Mouse (Mus musculus) gastrocnemius, postnatal 25 days (tissue): Measurements from ENCODE around the gene Bhlhb9. TPM values are rescaled to one million over a fixed set of nuclear protein-coding genes. Genes with fewer than 3 reads are reported as not detected.
"Not testable (repeated sequence)": the region's sequence is repeated elsewhere in the genome, so short reads cannot be mapped to it uniquely, and the experiment has no call there.

ENCODE experiments used
- DNase-seq: peaks from one replicate; pipeline ENCODE4 v3.0.0; 2022
- long read RNA-seq, 2 experiments: library from polyadenylated mRNA; stranded (forward); transcript quantifications; one replicate each; pipeline ENCODE4 v2.0.0; 2021
- total RNA-seq, 2 experiments: library from RNA; stranded (reverse); gene quantifications; 1 replicate in 1 of 2; 2 replicates in 1 of 2; pipeline ENCODE4 v1.2.3; 2021

Gene Bhlhb9
- 1 to 10 TPM; 3.2 to 4.1 TPM for total RNA-seq
- long read RNA-seq, experiment 1, partial matches to known transcripts: 0 of 2 reads
- long read RNA-seq, experiment 1, other reads (novel, unspliced or antisense): 1 of 2 reads
- long read RNA-seq, experiment 2, partial matches to known transcripts: 0 of 9 reads
- long read RNA-seq, experiment 2, other reads (novel, unspliced or antisense): 4 of 9 reads

DNA sequence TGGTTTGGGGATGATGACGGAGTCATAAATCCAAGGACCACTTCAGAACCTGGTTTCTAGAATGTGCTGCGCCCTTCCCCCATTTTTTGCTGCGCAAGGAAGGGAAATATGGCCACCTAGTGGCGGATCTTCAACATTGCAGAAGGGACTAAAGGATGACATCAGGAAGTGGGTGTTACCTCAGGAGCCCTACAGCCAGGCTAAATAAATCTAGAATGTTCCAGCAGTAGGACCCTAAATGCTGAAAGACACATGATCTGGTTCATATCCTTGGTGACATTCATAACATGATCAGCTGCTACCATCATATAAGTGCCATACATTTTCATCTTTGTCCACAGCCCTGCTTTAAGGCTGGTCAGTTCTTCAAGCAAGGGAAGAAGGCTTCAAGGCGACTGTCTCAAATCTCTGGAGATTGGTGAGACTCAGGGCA is at the start of gene Bhlhb9:
Bhlhb9 (plus strand) TSS at position 383 of the 433 bp plus-strand sequence.
- peak; percentile 19 for DNase-seq

DNA sequence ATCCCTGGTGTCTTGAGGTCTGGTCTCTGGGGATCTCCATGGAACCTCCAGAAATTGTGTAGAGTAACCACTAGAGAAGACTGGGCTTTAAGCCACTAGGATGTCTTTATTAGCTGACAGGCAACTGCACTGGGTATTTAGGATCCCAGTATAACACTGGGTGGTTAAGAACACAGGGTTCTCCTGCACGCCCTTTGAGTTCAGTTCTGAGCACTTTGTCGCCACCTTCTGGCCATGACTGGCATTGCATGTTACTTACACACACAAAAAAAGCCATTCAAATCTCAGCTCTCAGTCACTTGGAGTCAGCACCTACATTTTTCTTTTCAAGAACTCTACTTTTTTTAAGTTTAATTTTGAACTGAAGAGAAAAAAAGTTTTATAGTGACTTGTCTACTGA is 44.6 kb upstream of the Bhlhb9 start:
- DNase-seq: no peak

DNA sequence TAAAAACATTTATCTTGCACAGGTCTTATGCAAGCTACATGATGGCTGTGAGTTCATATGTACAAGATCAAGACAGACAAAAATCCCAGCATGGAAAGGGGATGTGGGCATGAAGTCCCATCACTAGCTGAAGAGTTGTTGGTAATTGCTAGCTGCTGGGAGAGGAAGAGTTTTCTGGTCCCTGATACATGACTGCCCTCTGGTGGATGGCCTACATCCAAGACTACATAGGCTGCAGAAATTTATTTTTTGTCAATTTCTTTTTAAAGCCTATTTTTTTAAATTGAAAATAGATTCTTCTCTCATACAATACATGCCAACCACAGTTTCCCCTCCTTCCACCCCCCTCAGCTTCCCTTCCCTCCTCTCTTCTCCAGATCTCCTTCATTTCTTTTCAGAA is 35.7 kb upstream of the Bhlhb9 start:
- no peak for DNase-seq

DNA sequence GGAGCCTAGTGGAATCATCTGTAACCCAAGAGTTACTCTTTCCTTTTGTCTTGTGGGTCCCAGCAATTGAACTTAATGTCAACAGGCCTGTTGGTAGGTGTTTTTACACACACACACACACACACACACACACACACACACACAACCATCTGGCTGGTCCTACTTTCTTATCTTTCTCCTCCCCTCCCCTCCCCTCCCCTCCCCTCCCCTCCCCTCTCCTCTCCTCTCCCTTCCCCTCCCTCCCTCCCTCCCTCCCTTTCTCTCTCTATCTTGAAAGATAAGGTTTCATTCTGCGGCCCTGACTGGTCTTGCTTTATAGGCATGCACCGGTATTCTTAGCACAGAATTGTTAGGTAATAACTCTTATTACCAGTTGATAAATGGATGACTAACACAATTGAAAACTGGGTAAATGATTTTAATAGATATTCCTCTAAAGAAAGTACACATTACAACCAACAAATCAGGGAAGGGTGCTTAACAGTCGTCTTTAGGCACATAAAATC is 29.3 kb upstream of the Bhlhb9 start:
- no peak for DNase-seq

DNA sequence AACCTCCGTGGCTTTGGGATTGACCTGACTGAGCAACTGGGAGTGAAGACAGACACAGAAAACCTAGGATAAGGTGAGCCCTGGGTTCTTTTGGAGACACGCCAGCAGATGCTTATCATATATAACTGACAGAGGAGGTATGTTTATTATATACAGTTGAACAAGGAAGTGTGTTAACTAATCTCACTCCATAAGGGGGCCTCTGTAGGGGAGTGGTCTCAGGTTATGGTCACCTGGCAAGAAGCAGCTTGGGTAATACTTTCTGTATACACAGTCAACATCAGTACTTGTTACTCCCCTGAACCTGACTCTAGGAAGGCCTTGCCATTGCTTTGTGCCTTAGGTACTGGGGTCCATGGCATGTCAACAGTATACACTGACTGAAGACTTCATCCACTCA is 28.8 kb upstream of the Bhlhb9 start:
- DNase-seq: no peak

DNA sequence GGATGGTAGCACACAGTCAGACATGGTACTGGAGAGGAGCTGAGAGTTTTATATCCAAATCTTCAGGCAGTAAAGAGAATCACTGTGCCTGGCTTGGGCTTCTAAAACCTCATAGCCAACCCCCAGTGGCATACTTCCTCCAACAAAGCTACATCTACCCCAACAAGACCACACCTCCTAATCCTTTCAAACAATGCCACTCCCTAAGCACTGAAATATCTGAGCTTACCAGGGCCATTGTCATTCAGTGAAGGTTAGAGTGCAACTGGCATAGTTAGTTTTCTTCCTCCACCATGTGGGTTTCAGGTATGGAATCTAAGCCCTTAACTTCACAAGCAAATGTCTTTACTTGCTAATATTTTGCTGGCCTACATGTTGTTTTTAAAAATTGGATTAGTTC is 5.9 kb upstream of the Bhlhb9 start:
- DNase-seq: no peak

DNA sequence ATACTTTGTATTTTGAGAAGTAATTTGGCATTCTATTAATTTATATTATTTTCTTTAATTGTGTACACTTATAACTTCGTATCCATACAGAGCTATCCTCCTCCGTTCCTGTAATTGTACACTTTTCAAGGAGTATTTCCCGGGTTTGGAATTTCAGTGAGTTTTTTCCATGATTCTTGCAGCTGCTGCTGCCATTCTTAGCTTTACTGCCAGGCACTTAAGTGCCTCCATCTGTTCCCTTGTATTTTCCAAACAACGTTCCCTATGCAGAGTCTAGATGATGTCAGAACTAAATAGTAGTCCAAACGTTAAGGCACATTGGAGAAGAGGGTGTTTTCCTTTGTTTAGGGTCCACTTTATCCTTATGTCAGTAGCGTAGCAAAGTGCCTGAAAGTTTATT is 5.1 kb upstream of the Bhlhb9 start:
- DNase-seq: no peak

DNA sequence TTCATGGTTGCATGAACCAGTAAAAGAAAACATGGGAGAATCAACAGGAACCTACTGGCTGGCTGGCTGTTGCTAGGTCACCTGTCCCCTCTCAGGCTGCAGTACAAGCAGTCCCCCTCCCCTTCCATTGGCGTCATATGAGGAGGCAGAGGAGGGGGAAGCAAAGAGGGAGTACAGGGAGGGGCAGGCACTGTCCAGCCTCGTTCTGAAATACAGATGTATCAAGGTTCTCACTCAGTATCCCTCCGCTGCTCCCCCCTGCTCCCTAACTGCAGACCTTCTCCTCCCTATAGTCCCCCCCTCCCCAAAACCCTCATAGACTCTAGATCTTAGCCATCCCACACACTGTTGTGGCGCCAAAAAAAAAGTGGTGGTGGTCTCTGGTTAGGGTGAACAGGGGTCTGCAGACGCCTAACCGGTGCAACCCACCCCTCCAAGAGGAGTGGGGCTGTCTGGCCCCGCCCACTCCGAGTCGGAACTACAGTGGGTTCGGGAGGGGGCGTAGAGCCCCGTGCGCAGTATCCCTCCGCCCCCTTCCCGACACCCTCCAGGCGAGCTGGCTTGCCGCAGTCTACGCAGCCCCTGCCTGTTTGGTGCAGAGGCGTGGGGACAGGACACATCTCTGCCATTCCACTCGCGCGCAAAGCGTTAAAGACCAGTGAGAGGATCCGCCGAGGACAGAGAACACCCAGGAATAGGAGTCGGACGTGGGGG is 1.6 kb upstream of the Bhlhb9 start:
- DNase-seq: peak; percentile 23

DNA sequence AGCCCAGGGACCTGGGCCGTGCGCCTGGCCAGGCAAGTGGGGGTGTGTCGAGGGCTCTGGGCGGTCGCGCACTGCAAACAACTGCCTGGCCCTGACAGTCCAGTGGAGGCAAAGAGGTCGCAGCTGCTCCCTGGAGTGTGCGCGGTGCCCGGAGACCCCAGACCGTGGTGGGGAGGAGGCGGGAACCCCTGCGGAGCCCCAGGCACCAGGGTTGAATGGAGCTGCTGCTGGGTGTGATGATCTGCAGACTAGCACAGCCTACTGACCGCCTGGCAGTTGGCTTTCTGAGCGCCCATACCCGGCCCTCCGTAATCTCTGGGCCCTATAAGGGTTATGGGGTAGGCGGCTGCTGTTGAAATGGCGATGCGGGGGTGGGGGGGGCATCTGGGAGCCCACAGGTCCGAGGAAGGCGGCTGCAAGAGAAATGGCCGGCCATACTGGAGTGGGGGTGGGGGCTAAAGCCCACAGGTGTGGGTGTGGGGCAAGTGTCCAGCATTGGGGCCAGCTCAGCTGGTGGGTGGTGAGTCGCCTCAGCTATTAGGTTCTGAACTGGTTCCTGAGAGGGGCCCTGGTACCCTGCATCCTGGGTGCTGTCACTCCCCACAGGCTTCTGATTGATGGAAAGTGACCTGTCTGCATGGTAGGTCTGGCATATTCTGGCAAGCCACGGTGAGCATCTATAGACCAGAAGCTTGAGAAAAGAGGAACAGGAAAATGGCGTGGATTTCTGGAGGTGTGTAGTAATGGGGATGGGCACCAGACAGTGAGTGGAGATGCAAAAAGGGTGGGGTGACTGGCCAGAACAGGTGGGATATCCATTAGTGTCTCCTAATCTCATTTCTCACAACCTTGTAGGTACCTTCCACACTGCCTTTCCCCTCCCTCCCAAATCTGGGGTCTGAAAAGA is 836 bp upstream of the Bhlhb9 start:
- DNase-seq: not testable (repeated sequence)

DNA sequence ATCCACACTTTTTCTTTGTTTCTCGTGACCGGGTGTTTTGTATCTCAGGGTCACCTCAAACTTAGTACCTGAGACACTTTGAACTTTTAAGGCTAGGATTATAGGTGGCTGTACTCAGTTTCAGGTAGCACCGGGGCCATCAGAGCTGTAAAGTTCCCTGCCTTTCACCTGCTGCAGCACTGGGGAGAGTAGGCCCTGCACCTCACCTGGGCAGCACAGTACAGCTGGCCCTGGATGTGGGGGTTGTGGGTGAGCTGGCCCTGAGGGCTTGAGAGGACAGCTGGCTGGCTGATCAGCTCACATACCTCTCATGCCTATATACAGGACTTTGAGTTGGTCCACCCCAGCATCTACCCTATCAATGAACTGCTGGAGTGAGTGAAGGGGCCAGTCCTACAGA is 6.8 kb downstream of the Bhlhb9 start:
- no peak for DNase-seq

DNA sequence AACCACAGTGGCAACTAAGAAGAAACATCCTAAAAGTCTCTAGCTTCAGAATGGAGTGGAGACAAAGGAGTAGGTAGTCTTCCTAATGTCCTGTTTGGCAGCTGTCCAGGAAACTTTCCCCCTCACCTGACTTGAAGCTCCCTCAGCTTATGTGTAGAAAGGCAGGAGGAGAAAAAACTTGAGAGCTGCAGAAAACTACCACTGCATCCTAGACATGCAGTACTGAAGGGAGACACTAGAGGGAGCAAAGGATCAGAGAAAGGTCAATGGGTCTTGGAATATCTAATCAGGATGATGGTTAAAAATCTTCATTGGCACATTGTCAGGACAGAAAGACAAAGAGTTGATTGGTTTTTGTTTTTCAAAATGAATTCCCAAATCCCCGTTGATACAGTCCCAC is 8.4 kb downstream of the Bhlhb9 start:
- no peak for DNase-seq

DNA sequence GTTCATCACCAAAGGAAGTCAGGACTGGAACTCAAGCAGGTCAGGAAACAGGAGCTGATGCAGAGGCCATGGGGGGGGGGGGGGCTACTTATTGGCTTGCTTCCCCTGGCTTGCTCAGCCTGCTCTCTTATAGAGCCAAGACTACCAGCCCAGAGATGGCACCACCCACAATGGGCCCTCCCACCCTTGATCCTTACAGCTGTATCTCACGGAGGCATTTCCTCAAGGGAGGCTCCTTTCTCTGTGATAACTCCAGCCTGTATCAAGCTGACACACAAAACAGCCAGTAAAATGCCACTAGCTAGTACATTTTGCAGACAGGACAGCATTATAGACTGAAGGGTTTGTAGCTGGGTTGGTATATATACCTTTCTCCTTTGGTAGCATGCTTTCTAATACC is 38.5 kb downstream of the Bhlhb9 start:
- not testable (repeated sequence) for DNase-seq

DNA sequence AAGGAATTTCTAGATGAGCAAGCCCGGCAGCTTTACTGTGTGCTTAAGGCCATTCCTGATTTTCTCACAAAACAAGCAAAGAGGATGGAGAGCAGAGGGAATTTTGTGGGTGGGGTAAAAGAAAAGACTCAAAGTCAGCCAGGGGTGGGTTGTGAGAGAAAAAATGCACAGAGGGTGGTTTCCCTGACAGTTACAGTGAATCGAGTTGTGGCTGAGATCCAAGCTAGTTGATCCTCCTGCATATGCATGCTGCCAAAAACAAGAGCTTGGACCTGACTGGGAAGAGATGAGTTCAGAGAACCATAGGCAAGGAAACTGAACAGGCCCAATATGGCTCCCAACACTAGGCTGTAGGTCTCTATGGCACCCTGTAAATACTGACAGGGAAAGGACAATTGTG is 40.5 kb downstream of the Bhlhb9 start:
- no peak for DNase-seq

DNA sequence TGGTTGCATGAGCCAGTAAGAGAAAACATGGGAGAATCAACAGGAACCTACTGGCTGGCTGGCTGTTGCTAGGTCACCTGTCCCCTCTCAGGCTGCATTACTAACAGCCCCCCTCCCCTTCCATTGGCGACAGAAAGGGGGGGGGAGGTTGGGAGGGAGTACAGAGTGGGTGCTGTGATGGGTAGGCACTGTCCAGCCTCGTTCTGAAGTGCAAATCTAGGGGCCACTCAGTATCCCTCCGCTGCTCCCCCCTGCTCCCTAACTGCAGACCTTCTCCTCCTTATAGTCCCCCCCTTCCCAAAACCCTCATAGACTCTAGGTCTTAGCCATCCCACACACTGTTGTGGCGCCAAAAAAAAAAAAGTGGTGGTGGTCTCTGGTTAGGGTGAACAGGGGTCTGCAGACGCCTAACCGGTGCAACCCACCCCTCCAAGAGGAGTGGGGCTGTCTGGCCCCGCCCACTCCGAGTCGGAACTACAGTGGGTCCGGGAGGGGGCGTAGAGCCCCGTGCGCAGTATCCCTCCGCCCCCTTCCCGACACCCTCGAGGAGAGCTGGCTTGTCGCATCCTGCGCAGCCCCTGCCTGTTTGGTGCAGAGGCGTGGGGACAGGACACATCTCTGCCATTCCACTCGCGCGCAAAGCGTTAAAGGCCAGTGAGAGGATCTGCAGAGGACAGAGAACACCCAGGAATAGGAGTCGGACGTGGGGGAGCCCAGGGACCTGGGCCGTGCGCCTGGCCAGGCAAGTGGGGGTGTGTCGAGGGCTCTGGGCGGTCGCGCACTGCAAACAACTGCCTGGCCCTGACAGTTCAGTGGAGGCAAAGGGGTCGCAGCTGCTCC is 41.3 kb downstream of the Bhlhb9 start, which contains the start of gene Gprasp2:
Gprasp2 (plus strand) TSS at position 514 of the 840 bp plus-strand sequence.
- peak; percentile 15 for DNase-seq

DNA sequence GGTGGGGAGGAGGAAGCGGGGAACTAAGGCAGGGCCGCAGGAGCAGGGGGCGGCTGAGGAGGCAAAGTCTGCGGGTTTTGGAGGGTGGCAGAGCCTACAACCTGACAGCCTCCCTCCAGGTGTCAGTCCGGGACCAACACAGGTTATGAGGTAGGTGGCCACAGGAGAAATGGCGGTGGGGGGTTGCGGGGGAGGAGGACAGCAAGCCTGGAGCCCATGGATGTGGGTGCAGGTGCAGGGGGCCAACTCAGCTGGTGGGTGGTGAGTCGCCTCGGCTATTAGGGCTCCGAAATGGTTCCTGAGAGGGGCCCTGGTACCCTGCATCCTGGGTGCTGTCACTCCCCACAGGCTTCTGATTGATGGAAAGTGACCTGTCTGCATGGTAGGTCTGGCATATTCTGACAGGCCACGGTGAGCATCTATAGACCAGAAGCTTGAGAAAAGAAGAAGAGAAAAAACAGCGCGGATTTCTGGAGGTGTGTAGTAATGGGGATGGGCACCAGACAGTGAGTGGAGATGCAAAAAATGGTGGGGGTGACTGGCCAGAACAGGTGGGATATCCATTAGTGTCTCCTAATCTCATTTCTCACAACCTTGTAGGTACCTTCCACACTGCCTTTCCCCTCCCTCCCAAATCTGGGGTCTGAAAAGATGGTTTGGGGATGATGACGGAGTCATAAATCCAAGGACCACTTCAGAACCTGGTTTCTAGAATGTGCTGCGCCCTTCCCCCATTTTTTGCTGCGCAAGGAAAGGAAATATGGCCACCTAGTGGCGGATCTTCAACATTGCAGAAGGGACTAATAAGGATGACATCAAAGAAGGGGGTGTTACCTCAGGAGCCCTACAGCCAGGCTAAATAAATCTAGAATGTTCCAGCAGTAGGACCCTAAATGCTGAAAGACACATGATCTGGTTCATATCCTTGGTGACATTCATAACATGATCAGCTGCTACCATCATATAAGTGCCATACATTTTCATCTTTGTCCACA is 42.3 kb downstream of the Bhlhb9 start:
- DNase-seq: peak; percentile 8

DNA sequence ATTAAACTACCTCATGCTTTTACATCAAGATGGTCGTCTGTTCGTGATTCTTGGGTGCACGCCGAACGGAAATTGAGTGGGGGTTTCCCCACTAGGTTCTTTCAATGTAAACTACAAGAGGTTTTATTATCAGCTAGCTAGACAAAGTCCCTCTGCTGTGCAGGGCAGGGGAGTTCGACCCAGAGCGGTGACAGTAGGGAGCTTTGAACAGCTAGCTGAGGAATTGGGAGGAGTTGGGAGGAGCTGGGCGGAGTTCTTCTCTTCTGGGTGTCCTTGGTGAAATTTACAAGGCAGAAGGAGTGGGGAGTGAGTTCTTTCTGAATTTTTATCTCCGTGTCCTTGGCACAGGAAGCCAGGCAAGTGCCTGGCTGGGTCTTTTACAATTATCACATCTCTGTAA is 69.4 kb downstream of the Bhlhb9 start:
- DNase-seq: not testable (repeated sequence)

DNA sequence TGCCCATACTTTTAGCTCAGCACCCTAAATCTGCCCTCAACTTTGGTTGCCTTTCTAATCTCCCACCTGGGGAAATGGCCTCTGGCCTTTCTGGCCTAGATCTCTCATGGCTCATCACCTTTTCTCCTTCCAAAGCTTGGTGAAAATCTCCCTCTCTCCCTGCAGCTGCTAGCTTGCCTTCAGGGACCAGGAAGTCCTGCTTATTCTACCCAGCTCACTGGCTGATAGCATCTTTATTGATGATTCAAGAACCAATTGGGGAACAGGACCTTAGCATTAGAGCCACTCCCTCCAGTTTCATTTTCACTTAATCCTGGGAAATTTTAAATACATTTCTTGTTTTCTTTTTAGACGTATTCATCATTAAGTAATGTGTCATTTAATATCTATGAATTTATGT is 79.3 kb downstream of the Bhlhb9 start:
- no peak for DNase-seq

DNA sequence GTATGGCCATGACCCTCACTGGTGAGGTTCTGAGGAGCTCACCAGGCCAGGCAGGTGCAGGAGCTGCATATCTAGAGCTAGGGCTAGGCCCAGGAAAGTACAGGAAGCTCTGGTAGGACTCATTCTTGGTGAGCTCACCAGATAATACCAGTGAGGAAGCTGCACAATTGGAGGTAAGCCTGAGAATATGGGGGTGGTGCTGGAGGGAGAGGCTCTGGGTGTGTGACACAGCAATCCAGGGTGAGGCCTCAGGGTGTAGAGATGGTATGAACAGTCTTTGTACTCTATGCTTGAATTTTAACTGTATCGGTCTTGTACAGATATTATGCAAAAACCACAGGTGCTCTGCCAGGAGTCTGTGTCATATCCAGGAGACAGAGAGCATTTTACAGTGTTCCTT is 82.2 kb downstream of the Bhlhb9 start:
- no peak for DNase-seq

DNA sequence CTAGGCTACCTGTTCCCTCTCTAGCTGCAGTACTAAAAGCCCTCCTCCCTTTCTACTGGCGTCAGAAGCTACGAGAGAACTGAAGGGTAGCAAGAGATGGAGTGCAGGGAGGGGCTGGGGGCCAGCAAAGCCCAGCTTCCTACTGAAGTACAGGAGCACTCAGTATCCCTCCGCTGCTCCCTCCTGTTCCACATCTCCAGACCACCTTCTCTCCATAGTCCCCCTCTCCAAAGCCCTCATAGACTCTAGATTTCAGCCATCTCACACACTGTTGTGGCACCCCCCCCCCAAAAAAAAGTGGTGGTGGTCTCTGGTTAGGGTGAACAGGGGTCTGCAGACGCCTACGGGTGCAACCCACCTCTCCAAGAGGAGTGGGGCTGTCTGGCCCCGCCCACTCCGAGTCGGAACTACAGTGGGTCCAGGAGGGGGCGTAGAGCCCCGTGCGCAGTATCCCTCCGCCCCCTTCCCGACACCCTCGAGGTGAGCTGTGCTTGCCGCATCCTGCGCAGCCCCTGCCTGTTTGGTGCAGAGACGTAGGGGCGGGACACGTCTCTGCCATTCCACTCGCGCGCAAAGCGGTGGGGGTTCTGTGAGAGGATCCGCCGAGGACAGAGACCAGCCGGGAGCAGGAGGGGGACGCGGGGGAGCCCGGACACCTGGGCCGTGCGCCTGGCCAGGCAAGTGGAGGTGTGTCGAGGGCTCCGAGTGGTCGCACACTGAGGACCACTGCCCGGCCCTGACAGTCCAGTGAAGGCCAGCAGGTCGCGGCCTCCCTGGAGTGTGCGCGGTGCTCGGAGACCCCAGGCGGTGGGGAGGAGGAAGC is 88.2 kb downstream of the Bhlhb9 start:
- DNase-seq: peak; percentile 59

DNA sequence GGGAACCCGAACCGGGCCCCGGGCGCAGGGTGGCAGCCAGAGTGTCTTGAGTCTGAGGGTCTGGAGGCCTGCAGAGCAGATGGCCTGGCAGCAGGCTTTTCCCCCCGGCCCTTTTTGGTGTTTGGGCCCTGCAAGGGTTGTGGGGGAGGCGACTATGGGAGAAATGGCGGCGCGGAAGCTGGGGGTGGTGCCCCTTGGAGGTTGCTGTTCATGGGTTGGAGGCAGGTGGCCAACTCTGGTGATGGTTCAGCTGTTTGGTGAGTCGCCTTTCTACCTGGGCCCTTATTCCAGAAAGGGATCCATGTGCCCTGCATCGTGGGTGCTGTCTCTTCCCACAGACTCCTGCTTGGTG is 88.8 kb downstream of the Bhlhb9 start:
- peak; percentile 9 for DNase-seq
